Mouse (Mus musculus) spleen, adult 2 months (tissue): ENCODE results near the gene Scube1.

ENCODE experiments used
- CTCF ChIP-seq: fragments of 200-500 bp; IDR thresholded peaks from 2 replicates; pipeline ENCODE4 v1.5.1; 2011; ENCODE audit warnings: mild to moderate bottlenecking, inconsistent platforms; ENCODE audit not compliant: insufficient read depth, insufficient read length, insufficient replicate concordance; ENCODE audit errors: extremely low read depth
- POLR2A ChIP-seq: fragments of 200-500 bp; IDR thresholded peaks from 2 replicates; pipeline ENCODE4 v1.6.1; 2011; ENCODE audit warnings: low read depth, low read length, inconsistent platforms

- TF ChIP-seq CTCF (no peak), POLR2A (no peak)
Observed at GRCm38 (mm10) chr15:83712361-83712760, 12.5 kb downstream of the Scube1 start.
